Comparison of ENCODE assay signal across 8 mouse cellular contexts in the genomic region with DNA sequence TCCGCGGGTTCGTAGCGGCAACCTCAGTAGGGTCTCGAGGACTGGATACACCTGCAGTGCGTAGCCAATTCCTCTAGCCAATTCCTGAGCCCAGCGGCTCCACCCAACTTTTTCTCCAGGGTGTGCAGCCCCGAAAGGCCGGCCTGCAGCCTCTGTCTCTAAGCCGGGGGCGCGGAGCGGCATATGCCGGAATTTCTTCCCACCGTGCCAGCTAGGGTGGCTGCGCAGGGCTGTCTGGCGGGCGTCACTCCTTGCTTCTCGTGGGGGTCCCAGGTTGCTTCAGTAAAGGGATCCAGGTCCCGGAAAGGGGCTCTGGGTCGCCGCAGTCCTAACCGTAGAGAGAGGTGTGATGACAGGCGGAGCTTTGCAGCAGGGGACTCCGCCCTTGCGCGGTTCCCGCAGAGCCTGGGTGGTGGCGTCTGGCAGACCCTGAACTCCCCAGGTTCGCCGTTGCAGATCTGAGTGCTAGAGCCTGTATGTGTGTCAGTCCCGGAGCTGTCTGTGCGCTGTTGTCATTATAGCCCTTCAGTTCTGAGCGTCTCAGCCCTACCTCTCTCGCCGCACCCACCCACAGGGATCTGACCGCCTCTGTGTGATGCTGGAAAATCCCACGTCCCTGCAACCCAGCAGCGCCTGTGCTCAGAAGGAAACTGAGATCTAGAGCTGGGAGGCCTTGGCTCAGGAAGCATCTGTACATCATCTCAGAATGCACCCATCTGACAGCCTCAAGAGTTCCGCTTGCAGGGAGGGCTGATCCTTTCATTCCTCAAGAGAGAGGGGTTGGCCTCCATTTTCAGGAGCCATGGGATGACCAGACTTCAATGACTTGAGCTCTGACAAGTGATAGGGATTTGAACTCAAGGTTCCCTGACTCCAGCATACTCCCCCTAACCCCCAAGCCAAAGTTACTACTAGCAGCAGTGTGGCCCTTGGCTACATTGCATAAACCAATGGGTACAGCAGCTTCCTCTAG. TPM values are rescaled to one million over a fixed set of nuclear protein-coding genes. Genes with fewer than 3 reads are reported as not detected.
DNase-seq lines count a peak whose midpoint lies in the region; ATAC-seq and TF ChIP-seq lines count a peak whose summit lies in the region.

No protein-coding gene starts in this region.

- TF ChIP-seq EP300 in liver, postnatal 0 days (IDR thresholded peaks at IDR 0.05; ENCODE audit: low read depth): no peak

- peak overlapping the region; percentile 94 for H3K27ac ChIP-seq in layer of hippocampus, adult 2 months
- H3K27ac ChIP-seq in liver, postnatal 0 days (ENCODE audit: low read depth): no peak overlapping the region

- no peaks in the 10 kb centered on the region for H3K36me3 ChIP-seq in liver, postnatal 0 days (replicated peaks; ENCODE audit: insufficient read depth, low read length)

- TF ChIP-seq CTCF in lung, adult 2 months (IDR thresholded peaks at IDR 0.05; ENCODE audit: insufficient read depth, low read length): no peak
- TF ChIP-seq CTCF in layer of hippocampus, adult 2 months (conservative IDR thresholded peaks at IDR 0.05): no peak
- TF ChIP-seq CTCF in liver, postnatal 0 days (IDR thresholded peaks at IDR 0.05; ENCODE audit: low read depth): no peak

- peak overlapping the region; percentile 48 for H3K9ac ChIP-seq in liver, postnatal 0 days (replicated peaks)

- H3K4me3 ChIP-seq in lung, adult 2 months (replicated peaks; ENCODE audit: extremely low read depth, low read depth, low read length): peak overlapping the region; percentile 58
- H3K4me3 ChIP-seq in layer of hippocampus, adult 2 months: peak overlapping the region; percentile 100
- H3K4me3 ChIP-seq in liver, postnatal 0 days (ENCODE audit: low read depth, low read length): peak overlapping the region; percentile 58

- H3K9me3 ChIP-seq in liver, postnatal 0 days (ENCODE audit: low read length): no peaks in the 10 kb centered on the region

- peaks cover 29% of the 10 kb centered on the region for H3K27me3 ChIP-seq in liver, postnatal 0 days (ENCODE audit: insufficient read depth, low read length)

- peak overlapping the region; percentile 96 for H3K4me2 ChIP-seq in liver, postnatal 0 days (ENCODE audit: low read depth, low read length)

- TF ChIP-seq POLR2A in lung, adult 2 months (IDR thresholded peaks at IDR 0.05; ENCODE audit: borderline replicate concordance, extremely low read depth, low read depth, low read length): no peak

- ATAC-seq in granulocyte monocyte progenitor cell, adult 5-6 weeks (replicated peaks; ENCODE audit: poor library complexity, severe bottlenecking): peak; percentile 16
- ATAC-seq in liver, postnatal 0 days: no peak

- peak; percentile 33 for DNase-seq in lung, adult 2 months
- DNase-seq in lung, postnatal 36 days: no peak
- peak; percentile 61 to 67 for DNase-seq in cerebellum, adult 18-20 months
- peak; percentile 52 to 53 for DNase-seq in layer of hippocampus, adult 2 months (ENCODE audit: low spot score in 2 of 2)
- DNase-seq in liver, postnatal 0 days: peak; percentile 30
- DNase-seq in right cerebral cortex, postnatal 36 days (ENCODE audit: low spot score in 2 of 2): peak; percentile 59 to 76
- DNase-seq in urinary bladder, postnatal 25 days (ENCODE audit: low spot score): no peak

- peaks cover 3% of the 10 kb centered on the region for H3K4me1 ChIP-seq in lung, adult 2 months (ENCODE audit: control insufficient read depth, insufficient read depth, low read length)
- H3K4me1 ChIP-seq in liver, postnatal 0 days (ENCODE audit: insufficient read depth): peaks cover 6% of the 10 kb centered on the region; the same call in 1 of the 2 replicates

- 2% methylated on average over 40 of the region's 40 CpGs for WGBS in lung, adult 2 months
- 2% methylated on average over 40 of the region's 40 CpGs for WGBS in liver, postnatal 0 days (ENCODE audit: insufficient replicate concordance)

RNA-seq across cellular contexts. Expression of a gene that starts 0.7 kb away (rescaled TPM):
- polyA plus RNA-seq in lung, adult 2 months (2012; rRNA removed): 12.9 and 16.9 TPM in 2 replicates
- total RNA-seq in granulocyte monocyte progenitor cell, adult 5-6 weeks (2014; fragmentation: Nextera tagmentation): 1.6 TPM in 1 of 2 replicates, not detected in the other
- total RNA-seq in granulocyte monocyte progenitor cell, adult 5-6 weeks (2017): 0.22 TPM in 1 of 2 replicates, not detected in the other
- total RNA-seq in layer of hippocampus, adult 2 months (2021): 100 to 1,000 TPM; 133 to 163 TPM
- 0.33 and 0.45 TPM in 2 replicates for polyA plus RNA-seq in liver, postnatal 0 days (2015; fragmentation: Nextera tagmentation; extraction: Ambion mirVana)

RNA-seq across cellular contexts. Expression of a gene that starts 18.6 kb away (rescaled TPM):
- 38.3 and 39.4 TPM in 2 replicates for polyA plus RNA-seq in lung, adult 2 months (2012; rRNA removed)
- 3.9 and 26.5 TPM in 2 replicates for total RNA-seq in granulocyte monocyte progenitor cell, adult 5-6 weeks (2014; fragmentation: Nextera tagmentation)
- 3.9 and 5.1 TPM in 2 replicates for total RNA-seq in granulocyte monocyte progenitor cell, adult 5-6 weeks (2017)
- total RNA-seq in layer of hippocampus, adult 2 months (2021): 1 to 10 TPM; 1.7 to 2.4 TPM
- polyA plus RNA-seq in liver, postnatal 0 days (2015; fragmentation: Nextera tagmentation; extraction: Ambion mirVana): 3.4 and 3.5 TPM in 2 replicates

Comparison
In these comparisons a context has a peak if more than half of its experiments do, and no peak if none do; other contexts are left out.
1. DNase-seq: peak in lung, adult 2 months (single experiment), cerebellum, adult 18-20 months (2 of 2), layer of hippocampus, adult 2 months (2 of 2), liver, postnatal 0 days (single experiment) and right cerebral cortex, postnatal 36 days (2 of 2); none in lung, postnatal 36 days (single experiment) and urinary bladder, postnatal 25 days (single experiment).
2. RNA of a gene that starts 0.7 kb away (total RNA-seq): 133 to 163 TPM in layer of hippocampus, adult 2 months; 0.22 to 1.6 TPM in granulocyte monocyte progenitor cell, adult 5-6 weeks; every median in the first group is over 10 times any median in the second.
3. Peak in every context shown above with its lines, with median percentiles within 50 percentile points of each other: H3K4me3 ChIP-seq.